Mouse (Mus musculus) CH12.LX (cell line): ENCODE results near the gene Gm20219. TPM values are rescaled to one million over a fixed set of nuclear protein-coding genes. Genes with fewer than 3 reads are reported as not detected.

Experiments used
- DNase-seq: peaks from one replicate; pipeline ENCODE4 v3.0.0-alpha.2; 2013; ENCODE audit errors: extremely low read depth
- H3K27ac ChIP-seq: 2 replicates; pipeline ENCODE4 v1.5.1; 2012; ENCODE audit warnings: low read depth, mild to moderate bottlenecking, control low read depth, moderate library complexity; ENCODE audit not compliant: insufficient read depth
- H3K27me3 ChIP-seq: replicated peaks from 2 replicates; pipeline ENCODE3; 2012; ENCODE audit warnings: inconsistent platforms
- H3K36me3 ChIP-seq, 2 experiments: replicated peaks in 1 of 2; 2 replicates each; pipeline versions ENCODE3 to v1.6.1; 2012; ENCODE audit warnings: inconsistent platforms in 1 of 2, low read length in 1 of 2, mild to moderate bottlenecking in 1 of 2, mixed read lengths in 1 of 2, moderate library complexity in 1 of 2; ENCODE audit not compliant: control insufficient read depth in 1 of 2, insufficient read depth in 1 of 2
- H3K4me1 ChIP-seq, 2 experiments: 2 replicates each; pipeline ENCODE4 v1.6.1; 2012; ENCODE audit warnings: inconsistent platforms in 1 of 2, moderate library complexity in 1 of 2; ENCODE audit not compliant: insufficient read depth in 2 of 2, control insufficient read depth in 1 of 2
- H3K4me2 ChIP-seq: 2 replicates; pipeline ENCODE4 v1.6.1; 2012; ENCODE audit warnings: low read depth, mild to moderate bottlenecking, control low read depth; ENCODE audit not compliant: poor library complexity, insufficient read depth, severe bottlenecking
- H3K4me3 ChIP-seq, 3 experiments: fragments of 150-350 bp in 1 of 3; sonication (generic) in 1 of 3; replicated peaks in 1 of 3; 2 replicates each; pipeline versions ENCODE3 to v1.5.1; 2011 to 2012; ENCODE audit warnings: low read depth in 2 of 3, low read length in 2 of 3, mild to moderate bottlenecking in 2 of 3, moderate library complexity in 2 of 3, control low read depth in 1 of 3, improper control_type of control experiment in 1 of 3, inconsistent platforms in 1 of 3, mixed read lengths in 1 of 3; ENCODE audit not compliant: poor library complexity in 1 of 3
- H3K79me2 ChIP-seq: replicated peaks from 2 replicates; pipeline ENCODE4 v1.6.1; 2012; ENCODE audit warnings: mild to moderate bottlenecking, moderate library complexity; ENCODE audit not compliant: control insufficient read depth, poor library complexity, insufficient read depth, severe bottlenecking; ENCODE audit errors: extremely low read depth
- H3K9ac ChIP-seq: 2 replicates; pipeline ENCODE4 v1.6.1; 2012; ENCODE audit warnings: low read depth, mild to moderate bottlenecking, control low read depth, moderate library complexity; ENCODE audit not compliant: insufficient read depth
- H3K9me3 ChIP-seq: replicated peaks from 2 replicates; pipeline ENCODE3; 2012; ENCODE audit warnings: low read length, inconsistent platforms, mixed read lengths
- BHLHE40 ChIP-seq: IDR thresholded peaks from 2 replicates; pipeline ENCODE4 v1.6.1; 2011; ENCODE audit warnings: mild to moderate bottlenecking, low read depth, low read length, improper control_type of control experiment
- CHD1 ChIP-seq: IDR thresholded peaks from 2 replicates; pipeline ENCODE4 v1.6.1; 2012; ENCODE audit warnings: low read depth, low read length, improper control_type of control experiment, inconsistent platforms
- CHD2 ChIP-seq: IDR thresholded peaks from 2 replicates; pipeline ENCODE4 v1.6.1; 2011; ENCODE audit warnings: low read length, improper control_type of control experiment
- CTCF ChIP-seq, 2 experiments: IDR thresholded peaks in 1 of 2; conservative IDR thresholded peaks in 1 of 2; 2 replicates each; pipeline ENCODE4 v1.5.1; 2011 to 2012; ENCODE audit warnings: low read depth in 2 of 2, low read length in 2 of 2, improper control_type of control experiment in 1 of 2, inconsistent platforms in 1 of 2, mild to moderate bottlenecking in 1 of 2, moderate library complexity in 1 of 2
- E2F4 ChIP-seq: IDR thresholded peaks from 2 replicates; pipeline ENCODE4 v1.6.1; 2011; ENCODE audit warnings: low read depth, low read length, improper control_type of control experiment; ENCODE audit not compliant: insufficient replicate concordance
- ELF1 ChIP-seq: IDR thresholded peaks from 2 replicates; pipeline ENCODE4 v1.6.1; 2014; ENCODE audit warnings: low read depth, mild to moderate bottlenecking, inconsistent platforms, low read length, improper control_type of control experiment
- EP300 ChIP-seq: IDR thresholded peaks from 2 replicates; pipeline ENCODE4 v1.6.1; 2011; ENCODE audit warnings: low read length, improper control_type of control experiment
- ETS1 ChIP-seq: conservative IDR thresholded peaks from 2 replicates; pipeline ENCODE4 v1.6.1; 2012; ENCODE audit warnings: low read depth, mild to moderate bottlenecking, inconsistent platforms, low read length, improper control_type of control experiment, moderate library complexity
- GABPA ChIP-seq: IDR thresholded peaks from 2 replicates; pipeline ENCODE4 v1.6.1; 2012; ENCODE audit warnings: low read depth, low read length, improper control_type of control experiment, inconsistent platforms; ENCODE audit not compliant: insufficient replicate concordance
- HCFC1 ChIP-seq: IDR thresholded peaks from 2 replicates; pipeline ENCODE4 v1.6.1; 2012; ENCODE audit warnings: low read depth, mild to moderate bottlenecking, inconsistent platforms, low read length, improper control_type of control experiment
- JUN ChIP-seq: IDR thresholded peaks from 2 replicates; pipeline ENCODE4 v1.6.1; 2011; ENCODE audit warnings: low read depth, mild to moderate bottlenecking, low read length, improper control_type of control experiment, moderate library complexity; ENCODE audit not compliant: insufficient read depth
- MAFK ChIP-seq: IDR thresholded peaks from 2 replicates; pipeline ENCODE4 v1.6.1; 2011; ENCODE audit warnings: low read length, improper control_type of control experiment; ENCODE audit not compliant: insufficient replicate concordance
- MAZ ChIP-seq: IDR thresholded peaks from 2 replicates; pipeline ENCODE4 v1.6.1; 2012; ENCODE audit warnings: low read depth, mild to moderate bottlenecking, inconsistent platforms, low read length, improper control_type of control experiment, moderate library complexity
- MEF2A ChIP-seq: IDR thresholded peaks from 2 replicates; pipeline ENCODE4 v1.6.1; 2014; ENCODE audit warnings: low read depth, mild to moderate bottlenecking, inconsistent platforms, low read length, improper control_type of control experiment, borderline replicate concordance
- MXI1 ChIP-seq: IDR thresholded peaks from 2 replicates; pipeline ENCODE4 v1.6.1; 2011; ENCODE audit warnings: mild to moderate bottlenecking, low read depth, low read length, improper control_type of control experiment
- NELFE ChIP-seq: IDR thresholded peaks from 2 replicates; pipeline ENCODE4 v1.6.1; 2011; ENCODE audit warnings: low read depth, low read length, improper control_type of control experiment
- NRF1 ChIP-seq: IDR thresholded peaks from 2 replicates; pipeline ENCODE4 v1.6.1; 2014; ENCODE audit warnings: low read depth, mild to moderate bottlenecking, inconsistent platforms, low read length, improper control_type of control experiment, moderate library complexity
- PAX5 ChIP-seq: IDR thresholded peaks from 2 replicates; pipeline ENCODE4 v1.6.1; 2012; ENCODE audit warnings: low read length, inconsistent platforms, mixed read lengths
- POLR2AphosphoS2 ChIP-seq: IDR thresholded peaks from 2 replicates; pipeline ENCODE4 v1.6.1; 2011; ENCODE audit warnings: low read depth, low read length, improper control_type of control experiment
- SMC3 ChIP-seq: IDR thresholded peaks from 2 replicates; pipeline ENCODE4 v1.6.1; 2011; ENCODE audit warnings: low read depth, low read length, improper control_type of control experiment
- TBP ChIP-seq: conservative IDR thresholded peaks from 2 replicates; pipeline ENCODE4 v1.6.1; 2011; ENCODE audit warnings: low read depth, low read length, improper control_type of control experiment
- UBTF ChIP-seq: IDR thresholded peaks from 2 replicates; pipeline ENCODE4 v1.6.1; 2012; ENCODE audit warnings: low read depth, mild to moderate bottlenecking, inconsistent platforms, low read length, improper control_type of control experiment, moderate library complexity
- USF2 ChIP-seq: conservative IDR thresholded peaks from 2 replicates; pipeline ENCODE4 v1.6.1; 2011; ENCODE audit warnings: low read depth, low read length, improper control_type of control experiment
- ZKSCAN1 ChIP-seq: IDR thresholded peaks from 2 replicates; pipeline ENCODE4 v1.6.1; 2012; ENCODE audit warnings: low read depth, inconsistent platforms, low read length, improper control_type of control experiment, borderline replicate concordance
- ZMIZ1 ChIP-seq: IDR thresholded peaks from 2 replicates; pipeline ENCODE4 v1.6.1; 2012; ENCODE audit warnings: low read depth, mild to moderate bottlenecking, inconsistent platforms, low read length, improper control_type of control experiment
- ZNF384 ChIP-seq: IDR thresholded peaks from 2 replicates; pipeline ENCODE4 v1.6.1; 2012; ENCODE audit warnings: low read depth, low read length, improper control_type of control experiment, inconsistent platforms
- dilution Hi-C: fragments of 300-500 bp; cut with MboI; formaldehyde crosslinking; loops from 2 replicates; pipeline ENCODE4 v1.14.3; 2020; ENCODE audit warnings: low sequenced_read_pairs; ENCODE audit not compliant: extremely low pct_unique_long_range_greater_than_20kb, extremely low pct_ligation_motif_present
- in situ Hi-C: fragments of 300-500 bp; cut with MboI; formaldehyde crosslinking; loops from 3 replicates; pipeline ENCODE4 v1.14.3; 2019; ENCODE audit warnings: low sequenced_read_pairs, low pct_ligation_motif_present, low pct_unique_long_range_greater_than_20kb, mixed read lengths
- polyA plus RNA-seq: library from polyadenylated mRNA; unstranded; fragments of >175 nt; gene quantifications from 2 replicates; pipeline ENCODE4 v1.2.1, GENCODE M21; 2012; ENCODE audit warnings: low read depth; ENCODE audit not compliant: insufficient read length
- total RNA-seq, 2 experiments: library from RNA; depleted of rRNA; stranded (reverse); fragments of 300-350 nt in 1 of 2; fragments of >200 nt in 1 of 2; gene quantifications; 2 replicates each; pipeline ENCODE4 v1.2.3; 2012 to 2014

The Gm20219 gene
- total and polyA plus RNA-seq, 3 experiments, result 0.42 to 1.6 TPM; not detected in 1

GRCm38 (mm10) chr17:56536874-56537273, 17.3 kb downstream of the Gm20219 start:
- peaks cover 0 to 13% of the 10 kb centered on the region in 2 experiments; a peak in 2 of 4 replicates for H3K4me1 ChIP-seq
- H3K9ac ChIP-seq, result no peak overlapping the region
- no peaks in the 10 kb centered on the region for H3K36me3 ChIP-seq
- H3K27ac ChIP-seq, result no peak overlapping the region
- H3K4me3 ChIP-seq, result no peak overlapping the region
- in situ Hi-C loops, result no loop called here
- no peak overlapping the region for H3K4me2 ChIP-seq
- H3K9me3 ChIP-seq, result no peaks in the 10 kb centered on the region
- TF ChIP-seq ETS1 (no peak), MAFK (no peak), ELF1 (no peak), ZMIZ1 (no peak), E2F4 (no peak), USF2 (no peak), GABPA (no peak), EP300 (no peak), ZKSCAN1 (no peak), CTCF (conservative IDR thresholded peaks at IDR 0.05 in 1 of 2, IDR thresholded peaks at IDR 0.05 in 1 of 2; ENCODE audit: low read depth in 2 of 2, low read length in 2 of 2) (no peak), SMC3 (no peak), TBP (no peak), NELFE (no peak), MXI1 (no peak), CHD2 (no peak), CHD1 (no peak)
- TF ChIP-seq, all 38 proteins: peak for 0
- no peak for DNase-seq
- dilution Hi-C loops, result no loop called here
- Histone ChIP-seq H3K79me2 (no peaks in the 10 kb centered on the region), H3K27me3 (peaks cover 46% of the 10 kb centered on the region)

GRCm38 (mm10) chr17:56536192-56536591, 18.0 kb downstream of the Gm20219 start:
- no peak for DNase-seq
- Histone ChIP-seq H3K4me3 (no peak overlapping the region), H3K27ac (no peak overlapping the region), H3K9me3 (no peaks in the 10 kb centered on the region), H3K27me3 (peaks cover 46% of the 10 kb centered on the region), H3K9ac (no peak overlapping the region), H3K79me2 (no peaks in the 10 kb centered on the region), H3K36me3 (no peaks in the 10 kb centered on the region), H3K4me2 (no peak overlapping the region), H3K4me1 (peaks cover 0 to 12% of the 10 kb centered on the region in 2 experiments; a peak in 2 of 4 replicates)
- TF ChIP-seq JUN (no peak), HCFC1 (no peak), MEF2A (no peak), USF2 (no peak), NRF1 (no peak), BHLHE40 (no peak), ELF1 (no peak), MAZ (no peak), PAX5 (no peak), POLR2AphosphoS2 (no peak), CTCF (conservative IDR thresholded peaks at IDR 0.05 in 1 of 2, IDR thresholded peaks at IDR 0.05 in 1 of 2; ENCODE audit: low read depth in 2 of 2, low read length in 2 of 2) (no peak), EP300 (no peak), GABPA (no peak), UBTF (no peak), ZNF384 (no peak), TBP (no peak), NELFE (no peak)
- dilution Hi-C loops, result no loop called here
- in situ Hi-C loops, result no loop called here
